Mouse (Mus musculus): ENCODE data around the gene Tspan14.

DNA sequence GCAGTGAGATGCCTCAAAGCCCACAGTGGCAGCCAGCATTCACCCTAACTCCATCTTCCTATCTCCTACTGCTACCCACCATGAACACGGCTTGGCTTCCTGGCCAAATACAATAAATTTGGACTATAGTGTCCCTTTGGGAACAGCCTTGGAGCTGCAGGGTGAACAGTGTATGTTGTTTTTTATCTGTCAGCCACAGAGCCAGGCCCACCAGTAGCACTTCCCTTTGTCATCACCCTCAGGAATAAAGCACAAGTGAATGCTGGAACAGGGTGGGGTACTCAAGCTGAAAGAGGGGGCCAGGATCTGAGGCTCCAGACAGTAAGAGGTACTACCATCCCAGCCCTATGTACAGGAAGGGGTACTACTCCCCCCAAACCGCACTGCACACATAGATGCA, 31.6 kb downstream of the Tspan14 start:
- no peak for TF ChIP-seq CTCF (IDR thresholded peaks at IDR 0.05; ENCODE audit: low read depth, low read length)
- TF ChIP-seq GATA2 (IDR thresholded peaks at IDR 0.05; ENCODE audit: borderline replicate concordance, low read depth, low read length) = no peak
- no peak for TF ChIP-seq TAL1 (conservative IDR thresholded peaks at IDR 0.05; ENCODE audit: low read depth, low read length)
- TF ChIP-seq GATA1 (IDR thresholded peaks at IDR 0.05; ENCODE audit: borderline replicate concordance, low read length) = no peak
